Mouse (Mus musculus) myocyte (in vitro differentiated cells): Measurements from ENCODE around the gene Bdh1. TPM values are rescaled to one million over a fixed set of nuclear protein-coding genes. Genes with fewer than 3 reads are reported as not detected.

Source experiments
- H3K27me3 ChIP-seq: one replicate; pipeline ENCODE4 v1.6.1; 2011; ENCODE audit not compliant: control insufficient read depth, insufficient read depth, insufficient read length
- H3K36me3 ChIP-seq: one replicate; pipeline ENCODE4 v1.6.1; 2011; ENCODE audit not compliant: control insufficient read depth, insufficient read depth
- H3K4me2 ChIP-seq: one replicate; pipeline ENCODE4 v1.6.1; 2011; ENCODE audit warnings: low read depth, control low read depth
- H3K4me3 ChIP-seq: one replicate; pipeline ENCODE4 v1.5.1; 2011; ENCODE audit warnings: mild to moderate bottlenecking, control low read depth, moderate library complexity
- H3K79me2 ChIP-seq: one replicate; pipeline ENCODE4 v1.6.1; 2011; ENCODE audit not compliant: control insufficient read depth, insufficient read depth
- H3ac ChIP-seq: one replicate; pipeline ENCODE4 v1.6.1; 2011; ENCODE audit not compliant: control insufficient read depth, insufficient read length
- CEBPB ChIP-seq: IDR thresholded peaks from 2 replicates; pipeline ENCODE4 v1.6.1; 2011; ENCODE audit warnings: mild to moderate bottlenecking, moderate library complexity; ENCODE audit not compliant: poor library complexity, insufficient read depth, severe bottlenecking
- E2F4 ChIP-seq: IDR thresholded peaks from one replicate; pipeline ENCODE4 v1.6.1; 2011; ENCODE audit warnings: mild to moderate bottlenecking, control low read depth, moderate library complexity; ENCODE audit not compliant: insufficient read depth
- MAX ChIP-seq: IDR thresholded peaks from one replicate; pipeline ENCODE4 v1.6.1; 2011; ENCODE audit warnings: low read depth, mild to moderate bottlenecking, control low read depth
- MYOD1 ChIP-seq, 3 experiments: IDR thresholded peaks; one replicate each; pipeline ENCODE4 v1.6.1; 2011; ENCODE audit warnings: control low read depth in 2 of 3, low read depth in 2 of 3, mild to moderate bottlenecking in 2 of 3, moderate library complexity in 1 of 3; ENCODE audit not compliant: insufficient read length in 2 of 3, control insufficient read depth in 1 of 3
- MYOG ChIP-seq, 3 experiments: IDR thresholded peaks; one replicate each; pipeline ENCODE4 v1.6.1; 2011; ENCODE audit warnings: control low read depth in 2 of 3, low read depth in 2 of 3, mild to moderate bottlenecking in 2 of 3; ENCODE audit not compliant: insufficient read length in 2 of 3, control insufficient read depth in 1 of 3, insufficient read depth in 1 of 3
- POLR2A ChIP-seq: IDR thresholded peaks from one replicate; pipeline ENCODE4 v1.6.1; 2011; ENCODE audit warnings: low read depth, mild to moderate bottlenecking, control low read depth, moderate library complexity; ENCODE audit not compliant: insufficient read length
- POLR2AphosphoS2 ChIP-seq: IDR thresholded peaks from one replicate; pipeline ENCODE4 v1.6.1; 2011; ENCODE audit warnings: low read depth, control low read depth; ENCODE audit not compliant: insufficient read length
- REST ChIP-seq: IDR thresholded peaks from one replicate; pipeline ENCODE4 v1.6.1; 2011; ENCODE audit warnings: mild to moderate bottlenecking, control low read depth, moderate library complexity; ENCODE audit not compliant: insufficient read depth, insufficient read length
- SRF ChIP-seq: IDR thresholded peaks from one replicate; pipeline ENCODE4 v1.6.1; 2011; ENCODE audit warnings: low read depth; ENCODE audit not compliant: control insufficient read depth, insufficient read length
- TCF12 ChIP-seq: IDR thresholded peaks from one replicate; pipeline ENCODE4 v1.6.1; 2011; ENCODE audit warnings: mild to moderate bottlenecking, control low read depth; ENCODE audit not compliant: poor library complexity, insufficient read depth, severe bottlenecking
- TCF3 ChIP-seq: IDR thresholded peaks from one replicate; pipeline ENCODE4 v1.6.1; 2011; ENCODE audit warnings: low read depth, control low read depth; ENCODE audit not compliant: insufficient read length
- USF1 ChIP-seq: IDR thresholded peaks from one replicate; pipeline ENCODE4 v1.6.1; 2011; ENCODE audit warnings: low read depth, mild to moderate bottlenecking, control low read depth, moderate library complexity
- polyA plus RNA-seq: library from polyadenylated mRNA; unstranded; fragments of >200 nt; fragmentation: generic; extraction: Trizol; gene quantifications from one replicate; pipeline ENCODE4 v1.2.1, GENCODE M21; 2012; ENCODE audit warnings: missing spikeins

The Bdh1 gene
- polyA plus RNA-seq, 1 experiment, result 0.11 TPM

DNA sequence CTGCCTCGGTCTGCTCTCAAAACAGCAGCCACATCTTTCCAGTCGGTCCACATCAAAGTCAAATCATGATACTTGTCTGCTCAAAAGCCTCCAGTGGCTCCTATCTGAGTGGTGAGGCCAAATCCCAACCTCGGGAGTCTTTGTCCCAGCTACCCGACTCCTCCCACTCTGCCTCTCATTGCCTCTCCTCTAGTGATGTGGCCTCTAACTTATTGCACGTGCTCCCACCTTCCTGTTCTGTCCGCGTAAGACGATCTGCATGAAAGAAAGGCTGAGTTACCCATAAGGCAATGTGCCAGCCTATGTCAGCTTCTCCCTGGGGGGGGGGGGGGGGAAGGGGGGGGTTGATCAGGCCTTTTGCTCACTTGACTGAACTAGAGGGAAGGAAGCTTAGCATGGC lies 20.0 kb upstream of the Bdh1 start:
- H3K4me3 ChIP-seq, result no peak overlapping the region
- H3K4me2 ChIP-seq, result no peak overlapping the region
- TF ChIP-seq MYOD1 (IDR thresholded peaks at IDR 0.05; ENCODE audit: control insufficient read depth in 1 of 3, insufficient read length in 2 of 3, low read depth in 2 of 3) (no peak), CEBPB (no peak), TCF12 (no peak), MAX (no peak), POLR2A (no peak), POLR2AphosphoS2 (no peak), REST (no peak), TCF3 (no peak), E2F4 (no peak), SRF (no peak), USF1 (no peak), MYOG (IDR thresholded peaks at IDR 0.05; ENCODE audit: control insufficient read depth in 1 of 3, insufficient read depth in 1 of 3, insufficient read length in 2 of 3, low read depth in 2 of 3) (no peak)
- no peaks in the 10 kb centered on the region for H3K36me3 ChIP-seq
- no peak overlapping the region for H3ac ChIP-seq
- no peaks in the 10 kb centered on the region for H3K79me2 ChIP-seq
- H3K27me3 ChIP-seq, result no peaks in the 10 kb centered on the region

- H3K79me2 ChIP-seq, result no peaks in the 10 kb centered on the region
- H3K4me3 ChIP-seq, result no peak overlapping the region
- H3K27me3 ChIP-seq, result no peaks in the 10 kb centered on the region
- no peak overlapping the region for H3ac ChIP-seq
- TF ChIP-seq SRF (no peak), MYOD1 (IDR thresholded peaks at IDR 0.05; ENCODE audit: control insufficient read depth in 1 of 3, insufficient read length in 2 of 3, low read depth in 2 of 3) (no peak), REST (no peak), POLR2A (no peak), TCF12 (no peak), E2F4 (no peak), MYOG (IDR thresholded peaks at IDR 0.05; ENCODE audit: control insufficient read depth in 1 of 3, insufficient read depth in 1 of 3, insufficient read length in 2 of 3, low read depth in 2 of 3) (no peak), USF1 (no peak), POLR2AphosphoS2 (no peak), MAX (no peak), TCF3 (no peak), CEBPB (no peak)
- H3K4me2 ChIP-seq, result no peak overlapping the region
- H3K36me3 ChIP-seq, result no peaks in the 10 kb centered on the region
Measured at GRCm38 (mm10) chr16:31403971-31404370, 18.1 kb upstream of the Bdh1 start.

DNA sequence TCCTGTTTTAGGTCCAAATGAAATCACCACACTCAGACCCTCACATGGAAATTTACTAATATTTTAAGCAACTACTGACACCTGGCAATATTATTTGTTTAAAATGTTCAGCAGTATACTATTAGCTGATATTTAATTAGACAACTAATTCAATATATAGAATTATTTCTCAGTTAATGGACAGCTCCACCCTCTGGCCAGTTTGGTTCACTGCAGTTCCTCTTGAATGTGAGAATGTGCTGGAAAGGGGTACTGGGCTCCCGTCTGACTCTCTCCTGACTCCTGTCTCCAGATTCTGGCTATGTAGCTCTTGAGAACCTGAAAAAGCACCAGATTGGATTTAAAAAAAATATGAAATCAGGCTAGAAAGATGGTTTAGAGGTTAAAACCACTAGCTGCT lies 17.0 kb upstream of the Bdh1 start:
- Histone ChIP-seq H3K36me3 (no peaks in the 10 kb centered on the region), H3K27me3 (no peaks in the 10 kb centered on the region), H3K79me2 (no peaks in the 10 kb centered on the region), H3ac (no peak overlapping the region), H3K4me3 (no peak overlapping the region), H3K4me2 (no peak overlapping the region)
- TF ChIP-seq TCF12 (no peak), REST (no peak), POLR2A (no peak), TCF3 (no peak), USF1 (no peak), SRF (no peak), CEBPB (no peak), E2F4 (no peak), POLR2AphosphoS2 (no peak), MAX (no peak), MYOD1 (IDR thresholded peaks at IDR 0.05; ENCODE audit: control insufficient read depth in 1 of 3, insufficient read length in 2 of 3, low read depth in 2 of 3) (no peak), MYOG (IDR thresholded peaks at IDR 0.05; ENCODE audit: control insufficient read depth in 1 of 3, insufficient read depth in 1 of 3, insufficient read length in 2 of 3, low read depth in 2 of 3) (no peak)

DNA sequence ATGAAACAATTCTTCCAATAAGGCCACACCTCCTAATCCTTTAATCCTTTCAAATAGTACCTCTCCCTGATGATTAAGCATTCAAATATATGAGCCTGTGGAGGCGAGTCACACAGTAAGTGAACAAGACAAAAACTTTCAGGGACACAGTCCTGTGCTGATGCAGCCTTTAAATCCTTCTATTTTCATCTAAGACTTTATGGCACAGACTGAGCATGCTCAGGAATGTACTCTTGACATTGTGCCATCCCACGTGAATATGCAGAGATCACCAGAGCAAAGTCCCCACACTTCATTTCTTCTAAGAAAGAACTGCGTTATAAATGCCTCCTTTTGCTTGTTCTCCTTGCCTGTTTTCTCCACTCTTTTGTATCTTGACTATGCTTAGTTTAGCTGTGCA lies 14.2 kb upstream of the Bdh1 start:
- no peak overlapping the region for H3ac ChIP-seq
- no peak for TF ChIP-seq POLR2A
- TF ChIP-seq CEBPB, result no peak
- no peak for TF ChIP-seq MAX
- no peak for TF ChIP-seq POLR2AphosphoS2
- no peak for TF ChIP-seq E2F4
- TF ChIP-seq USF1, result no peak
- TF ChIP-seq REST, result no peak
- no peak for TF ChIP-seq SRF
- TF ChIP-seq MYOG (IDR thresholded peaks at IDR 0.05; ENCODE audit: control insufficient read depth in 1 of 3, insufficient read depth in 1 of 3, insufficient read length in 2 of 3, low read depth in 2 of 3), result no peak
- TF ChIP-seq TCF3, result no peak
- TF ChIP-seq TCF12, result no peak
- no peak for TF ChIP-seq MYOD1 (IDR thresholded peaks at IDR 0.05; ENCODE audit: control insufficient read depth in 1 of 3, insufficient read length in 2 of 3, low read depth in 2 of 3)

GRCm38 (mm10) chr16:31410969-31411368 lies 11.1 kb upstream of the Bdh1 start:
- H3ac ChIP-seq, result no peak overlapping the region
- TF ChIP-seq MYOD1 (IDR thresholded peaks at IDR 0.05; ENCODE audit: control insufficient read depth in 1 of 3, insufficient read length in 2 of 3, low read depth in 2 of 3), result no peak
- no peak for TF ChIP-seq POLR2AphosphoS2
- no peak for TF ChIP-seq POLR2A
- no peak for TF ChIP-seq REST
- TF ChIP-seq SRF, result no peak
- no peak for TF ChIP-seq TCF12
- TF ChIP-seq E2F4, result no peak
- no peak for TF ChIP-seq USF1
- H3K4me2 ChIP-seq, result no peak overlapping the region

More for the DNA sequence above, 14.2 kb upstream of the Bdh1 start:
- no peaks in the 10 kb centered on the region for H3K27me3 ChIP-seq
- no peaks in the 10 kb centered on the region for H3K79me2 ChIP-seq
- no peak overlapping the region for H3K4me2 ChIP-seq
- no peak overlapping the region for H3K4me3 ChIP-seq
- H3K36me3 ChIP-seq, result no peaks in the 10 kb centered on the region

More at GRCm38 (mm10) chr16:31410969-31411368, 11.1 kb upstream of the Bdh1 start:
- no peaks in the 10 kb centered on the region for H3K27me3 ChIP-seq
- H3K79me2 ChIP-seq, result no peaks in the 10 kb centered on the region
- no peak overlapping the region for H3K4me3 ChIP-seq
- no peaks in the 10 kb centered on the region for H3K36me3 ChIP-seq
